Mouse (Mus musculus): ENCODE data around the gene Zfp655.
"Not testable (repeated sequence)": the region's sequence is repeated elsewhere in the genome, so short reads cannot be mapped to it uniquely, and the experiment has no call there.

Zfp655 gene

DNA sequence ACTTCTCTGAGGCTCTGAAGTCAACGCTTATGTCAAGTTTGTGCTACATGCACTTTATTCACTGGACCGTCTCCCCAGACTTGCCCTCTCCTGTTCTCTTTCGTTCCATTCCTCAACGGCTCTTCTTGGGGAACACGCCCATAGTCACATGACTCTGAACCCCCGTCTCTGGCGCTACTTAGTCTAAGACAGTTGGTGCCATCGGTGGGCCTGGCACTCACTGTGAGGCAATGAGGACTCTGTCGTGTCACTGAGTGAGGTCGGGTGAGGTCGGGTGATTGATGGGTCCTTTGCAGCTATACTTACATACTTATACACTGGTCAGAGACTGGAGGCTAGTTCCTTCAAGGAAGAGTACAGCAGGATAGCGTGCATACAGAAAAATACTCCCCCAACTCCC, 8.1 kb upstream of the Zfp655 start:
- DNase-seq = no peak

DNA sequence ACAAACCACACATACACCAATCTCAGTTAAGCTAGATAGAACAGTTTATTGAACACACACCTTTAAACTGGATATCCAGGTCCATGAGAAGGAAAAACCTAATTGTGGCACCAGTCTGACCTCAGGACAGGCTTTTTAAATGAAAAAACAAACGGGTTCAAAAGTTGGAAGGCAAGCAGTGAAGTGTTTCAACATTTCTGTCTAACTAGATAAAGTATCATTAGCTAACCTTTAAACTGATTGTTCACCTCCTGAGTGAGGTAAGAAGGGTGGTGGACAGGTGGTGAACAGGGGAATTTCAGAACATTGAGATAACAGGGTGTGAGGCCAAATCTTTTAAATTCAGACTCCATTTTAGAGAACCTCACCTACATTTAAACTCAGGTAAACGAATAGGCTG, 5.1 kb upstream of the Zfp655 start:
- no peak for DNase-seq

DNA sequence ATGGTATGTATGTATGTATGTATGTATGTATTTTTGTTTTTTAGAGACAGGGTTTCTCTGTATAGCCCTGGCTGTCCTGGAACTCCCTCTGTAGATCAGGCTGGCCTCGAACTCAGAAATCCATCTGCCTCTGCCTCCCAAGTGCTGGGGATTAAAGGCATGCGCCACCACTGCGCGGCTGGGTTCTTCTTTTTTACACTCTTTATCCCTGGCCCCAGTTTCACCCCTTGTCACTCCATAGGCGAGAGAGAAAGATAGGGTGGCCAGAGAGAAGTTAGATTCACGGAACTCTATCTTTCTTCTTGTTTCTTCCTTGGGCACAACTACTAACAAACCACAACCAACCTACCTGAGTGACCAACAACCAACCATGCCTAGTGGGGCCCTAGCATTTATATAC, 2.2 kb upstream of the Zfp655 start:
- not testable (repeated sequence) for DNase-seq

DNA sequence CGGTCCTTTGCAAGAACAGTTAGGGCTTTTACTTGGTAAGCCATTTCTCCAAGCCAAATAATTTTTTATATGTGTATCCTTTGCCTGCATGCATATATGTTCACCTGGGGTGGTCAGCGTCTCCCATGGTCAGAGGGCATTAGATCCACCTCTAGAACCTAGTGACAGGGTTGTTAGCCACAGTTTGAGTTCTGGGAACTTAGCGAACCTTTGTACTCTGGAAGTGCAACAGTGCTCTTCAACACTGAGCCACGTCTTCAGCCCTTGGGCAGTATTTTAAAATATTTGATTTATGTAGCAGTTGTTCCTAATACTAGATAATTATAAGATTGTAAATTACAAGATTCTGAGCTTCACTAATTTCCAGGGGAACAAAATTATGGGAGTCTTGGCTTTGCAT, 874 bp upstream of the Zfp655 start:
- DNase-seq = no peak

DNA sequence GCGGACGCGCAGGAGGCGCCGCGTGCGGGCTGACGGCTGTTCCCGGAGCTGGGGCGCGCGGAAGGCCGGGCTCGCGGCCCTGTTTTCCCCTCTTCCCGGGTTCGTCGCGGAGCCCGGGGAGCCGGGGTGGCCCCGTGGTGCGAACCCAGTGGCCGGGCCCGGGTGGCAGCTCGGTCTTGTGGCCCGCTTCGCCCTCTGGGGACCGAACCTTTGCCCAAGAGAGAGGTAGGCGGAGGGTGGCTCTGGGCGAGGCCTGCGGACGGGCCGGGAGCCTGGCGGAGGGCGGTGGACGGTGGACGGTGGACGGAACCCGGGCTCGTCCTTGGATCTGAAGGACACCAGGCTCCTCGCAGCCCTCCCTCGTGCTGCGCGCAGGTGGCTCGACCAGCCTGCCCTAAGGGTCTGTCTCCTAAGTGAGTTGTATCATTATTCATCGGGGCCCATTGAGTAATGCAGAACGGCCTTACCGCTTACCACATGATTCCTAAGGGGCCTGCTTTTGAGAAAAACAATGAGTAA, 437 bp downstream of the Zfp655 start:
- no peak for DNase-seq

DNA sequence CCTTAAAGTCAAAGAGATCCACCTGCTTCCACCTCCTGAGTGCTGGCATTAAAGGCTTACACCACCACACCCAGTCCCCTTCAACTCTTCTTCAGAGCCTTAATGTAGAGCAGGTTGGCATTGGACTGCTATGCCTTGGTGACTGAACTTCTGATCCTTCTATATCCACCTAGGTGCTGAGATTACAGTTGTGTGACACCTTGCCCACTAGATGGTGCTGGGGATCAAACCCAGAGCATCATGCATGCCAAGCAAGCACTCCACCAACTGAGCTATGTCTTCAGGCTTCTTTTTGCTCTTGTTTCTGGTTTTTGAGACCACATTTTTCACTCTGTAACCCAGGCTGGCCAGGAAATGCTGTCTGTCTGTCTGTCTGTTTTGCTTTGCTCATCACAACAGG, 3.1 kb downstream of the Zfp655 start:
- peak in 1 of 2 experiments; percentile 6 for DNase-seq

DNA sequence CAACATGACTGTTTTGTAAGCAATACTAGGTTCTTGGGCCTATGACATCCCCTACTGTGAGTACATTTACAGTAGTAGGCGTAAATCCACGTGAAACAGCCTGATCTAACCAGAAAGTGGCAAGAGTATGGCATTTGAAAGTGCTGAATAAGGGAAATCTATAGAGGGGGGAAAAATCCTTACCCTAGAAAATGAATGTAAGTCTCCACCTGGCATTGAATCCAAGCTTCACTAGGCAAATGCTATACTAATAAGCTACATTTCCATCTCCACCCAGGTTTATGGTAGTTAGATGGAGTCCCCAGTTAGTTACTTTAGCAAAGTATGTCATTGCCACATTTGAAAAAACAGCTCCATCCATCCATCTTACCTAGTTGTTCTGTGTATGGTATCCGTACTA, 18.0 kb downstream of the Zfp655 start:
- no peak for DNase-seq

DNA sequence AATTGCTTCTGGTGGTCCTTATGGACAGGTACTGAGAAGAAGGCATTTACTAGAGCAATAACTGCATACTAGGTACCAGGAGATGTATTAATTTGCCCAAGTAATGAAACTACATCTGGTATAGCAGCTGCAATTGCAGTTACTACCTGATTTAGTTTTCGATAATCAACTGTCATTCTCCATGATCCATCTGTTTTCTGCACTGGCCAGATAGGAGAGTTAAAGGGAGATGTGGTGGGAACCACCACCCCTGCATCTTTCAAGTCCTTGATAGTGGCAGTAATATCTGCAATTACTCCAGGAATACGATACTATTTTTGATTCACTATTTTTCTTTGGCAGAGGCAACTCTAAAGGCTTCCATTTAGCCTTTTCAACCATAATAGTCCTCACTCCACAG, 42.1 kb downstream of the Zfp655 start:
- DNase-seq = not testable (repeated sequence)

DNA sequence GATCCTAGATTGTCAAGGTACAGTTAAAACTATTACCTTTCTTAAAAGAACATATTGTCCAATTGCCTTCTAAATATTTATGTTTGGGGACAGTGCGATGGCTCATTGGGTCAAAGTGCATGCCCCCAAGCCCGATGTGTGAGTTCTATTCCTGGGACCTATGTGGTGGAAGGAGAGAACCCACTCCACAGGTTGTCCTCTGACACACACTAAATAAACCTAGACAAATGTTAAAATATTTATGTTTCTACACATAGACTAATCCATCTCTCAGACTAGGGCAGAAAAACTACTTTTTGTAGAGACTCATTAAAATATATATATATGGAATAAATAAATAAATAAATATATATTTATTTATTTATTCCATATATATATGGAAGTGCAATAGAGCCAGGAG, 48.4 kb downstream of the Zfp655 start:
- DNase-seq = no peak

DNA sequence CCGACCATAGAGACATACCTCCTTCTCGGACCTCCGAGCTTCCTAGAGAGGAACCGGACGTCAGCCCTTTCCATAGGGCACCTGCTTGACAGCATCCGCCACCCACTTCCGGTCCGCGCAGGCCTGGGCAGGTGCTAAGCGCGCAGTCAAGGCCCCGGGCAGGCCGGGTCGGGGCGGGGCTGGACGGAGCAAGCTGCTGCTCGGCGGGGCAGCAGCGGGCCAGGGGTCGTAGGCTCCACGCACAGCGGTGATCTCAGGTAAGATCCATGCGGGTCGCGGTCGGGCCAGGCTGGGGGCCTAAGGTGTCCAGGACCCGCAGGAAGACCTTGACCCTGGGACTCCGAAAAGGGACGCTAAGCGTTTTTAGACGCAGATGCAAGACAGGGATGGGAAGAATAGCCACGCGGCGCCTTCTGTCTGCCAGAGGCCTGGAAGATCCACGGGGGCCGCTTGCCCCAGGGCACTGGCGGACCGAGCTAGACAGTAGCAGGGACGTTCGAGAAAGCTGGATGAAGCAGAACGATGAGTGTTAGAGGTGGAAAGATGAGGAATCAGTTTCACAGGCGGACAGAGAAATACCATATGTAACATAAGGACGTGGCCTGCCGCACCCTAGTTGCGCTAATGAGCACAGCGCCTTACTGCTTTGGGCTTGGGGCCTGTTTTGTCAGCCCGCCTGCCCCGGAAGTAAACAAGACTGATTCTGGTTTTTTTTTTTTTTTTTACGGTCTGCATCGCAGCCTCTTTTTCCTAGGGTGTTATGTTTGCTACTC, 49.0 kb downstream of the Zfp655 start, which contains the start of gene Zscan25:
Gene Zscan25, plus strand, starts transcription at position 130 of the 773 bp plus-strand sequence.
- peak; percentile 82 to 84 for DNase-seq

DNA sequence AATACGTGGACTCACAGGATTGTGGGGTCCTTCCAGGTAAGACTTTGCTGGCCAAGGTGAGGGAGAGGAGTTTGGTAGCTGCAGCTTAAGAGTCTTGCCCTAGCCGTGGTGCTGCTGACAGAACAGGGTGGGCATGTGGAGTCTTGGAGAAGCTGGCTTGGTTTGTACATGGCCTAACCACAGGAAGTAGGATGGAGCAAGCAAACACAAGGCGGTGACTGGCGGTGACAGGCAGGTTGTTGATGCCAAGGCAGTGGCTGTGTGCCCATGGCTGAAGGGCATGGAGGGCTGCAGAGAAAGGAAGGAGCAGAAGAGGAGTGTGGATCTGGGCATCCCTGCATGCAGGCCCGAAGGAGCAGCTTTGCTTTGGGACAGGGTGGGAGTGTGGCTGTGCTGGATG, 56.9 kb downstream of the Zfp655 start:
- DNase-seq = no peak

DNA sequence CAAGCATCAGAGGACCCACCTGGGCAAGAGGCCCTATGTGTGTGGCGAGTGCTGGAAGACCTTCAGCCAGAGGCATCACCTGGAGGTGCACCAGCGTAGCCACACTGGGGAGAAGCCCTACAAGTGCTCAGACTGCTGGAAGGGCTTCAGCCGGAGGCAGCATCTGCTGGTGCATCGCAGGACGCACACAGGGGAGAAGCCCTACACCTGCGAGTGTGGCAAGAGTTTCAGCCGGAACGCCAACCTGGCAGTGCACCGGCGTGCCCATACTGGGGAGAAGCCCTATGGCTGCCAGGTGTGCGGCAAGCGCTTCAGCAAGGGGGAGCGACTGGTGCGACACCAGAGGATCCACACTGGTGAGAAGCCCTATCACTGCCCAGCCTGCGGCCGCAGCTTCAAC, 59.2 kb downstream of the Zfp655 start:
- no peak for DNase-seq

DNA sequence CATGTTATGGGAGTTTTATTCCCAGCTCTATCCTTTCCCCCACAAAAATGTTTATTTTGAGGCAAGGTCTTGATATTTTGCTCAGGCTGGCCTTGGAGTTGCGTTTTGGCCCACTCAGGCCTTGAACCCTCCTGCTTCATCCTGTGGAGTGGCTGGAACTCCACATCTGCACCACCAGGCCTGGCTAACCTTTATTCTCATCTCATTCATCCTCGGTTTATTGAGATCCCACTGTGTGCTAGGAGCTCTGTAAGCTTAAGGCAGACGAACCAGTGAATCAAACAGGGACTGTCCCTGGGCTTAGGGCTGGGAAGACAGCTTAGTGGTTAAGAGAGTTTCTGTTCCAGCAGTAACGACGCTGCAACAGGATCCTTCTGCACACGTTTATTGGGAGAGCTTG, 60.9 kb downstream of the Zfp655 start:
- DNase-seq = no peak
